Mouse (Mus musculus): ENCODE data around the gene Nmu. TPM values are rescaled to one million over a fixed set of nuclear protein-coding genes. Genes with fewer than 3 reads are reported as not detected.
A peak's percentile ranks its signal among the peaks of the same experiment; 100 is the strongest.

The Nmu gene
- not detected for total RNA-seq (2021)
- long read RNA-seq, experiment 1: 0 reads
- long read RNA-seq, experiment 2: 0 reads

- peak; percentile 8 to 21 for DNase-seq (ENCODE audit: low spot score in 2 of 2)
Measured at GRCm38 (mm10) chr5:76363453-76364104, at the start of gene Nmu. Gene Nmu (minus strand): TSS chr5:76363788.

- DNase-seq (ENCODE audit: low spot score in 2 of 2): no peak
Measured at GRCm38 (mm10) chr5:76411697-76412096, 48.1 kb upstream of the Nmu start.

GRCm38 (mm10) chr5:76394382-76394781 lies 30.8 kb upstream of the Nmu start:
- DNase-seq (ENCODE audit: low spot score in 2 of 2): no peak

GRCm38 (mm10) chr5:76389041-76389795 lies 25.6 kb upstream of the Nmu start:
- DNase-seq (ENCODE audit: low spot score in 2 of 2): no peak

GRCm38 (mm10) chr5:76388474-76388873 lies 24.9 kb upstream of the Nmu start:
- no peak for DNase-seq (ENCODE audit: low spot score in 2 of 2)

- no peak for DNase-seq (ENCODE audit: low spot score in 2 of 2)
Measured at GRCm38 (mm10) chr5:76383673-76384072, 20.1 kb upstream of the Nmu start.

GRCm38 (mm10) chr5:76381836-76382235 lies 18.2 kb upstream of the Nmu start:
- no peak for DNase-seq (ENCODE audit: low spot score in 2 of 2)

GRCm38 (mm10) chr5:76379216-76379615 lies 15.6 kb upstream of the Nmu start:
- no peak for DNase-seq (ENCODE audit: low spot score in 2 of 2)

GRCm38 (mm10) chr5:76369215-76369840 lies 5.7 kb upstream of the Nmu start:
- no peak for DNase-seq (ENCODE audit: low spot score in 2 of 2)

GRCm38 (mm10) chr5:76365406-76365805 lies 1.8 kb upstream of the Nmu start:
- DNase-seq (ENCODE audit: low spot score in 2 of 2): no peak

- no peak for DNase-seq (ENCODE audit: low spot score in 2 of 2)
Measured at GRCm38 (mm10) chr5:76360786-76361185, 2.8 kb downstream of the Nmu start.

- DNase-seq (ENCODE audit: low spot score in 2 of 2): no peak
Measured at GRCm38 (mm10) chr5:76360057-76360456, 3.5 kb downstream of the Nmu start.

GRCm38 (mm10) chr5:76351953-76352611 lies 11.5 kb downstream of the Nmu start:
- no peak for DNase-seq (ENCODE audit: low spot score in 2 of 2)

- no peak for DNase-seq (ENCODE audit: low spot score in 2 of 2)
Measured at GRCm38 (mm10) chr5:76351537-76351936, 12.1 kb downstream of the Nmu start.

- DNase-seq (ENCODE audit: low spot score in 2 of 2): no peak
Measured at GRCm38 (mm10) chr5:76346137-76346536, 17.5 kb downstream of the Nmu start.

GRCm38 (mm10) chr5:76340931-76341330 lies 22.7 kb downstream of the Nmu start:
- no peak for DNase-seq (ENCODE audit: low spot score in 2 of 2)

- DNase-seq (ENCODE audit: low spot score in 2 of 2): no peak
Measured at GRCm38 (mm10) chr5:76337100-76337499, 26.5 kb downstream of the Nmu start.

- DNase-seq (ENCODE audit: low spot score in 2 of 2): no peak
Measured at GRCm38 (mm10) chr5:76333833-76334232, 29.8 kb downstream of the Nmu start.

- no peak for DNase-seq (ENCODE audit: low spot score in 2 of 2)
Measured at GRCm38 (mm10) chr5:76330953-76331352, 32.6 kb downstream of the Nmu start, which contains the start of gene Pdcl2. Gene Pdcl2 (minus strand): TSS chr5:76331156.

GRCm38 (mm10) chr5:76327296-76327695 lies 36.3 kb downstream of the Nmu start:
- no peak for DNase-seq (ENCODE audit: low spot score in 2 of 2)

- DNase-seq (ENCODE audit: low spot score in 2 of 2): no peak
Measured at GRCm38 (mm10) chr5:76325113-76325512, 38.5 kb downstream of the Nmu start.
